In the genomic region with DNA sequence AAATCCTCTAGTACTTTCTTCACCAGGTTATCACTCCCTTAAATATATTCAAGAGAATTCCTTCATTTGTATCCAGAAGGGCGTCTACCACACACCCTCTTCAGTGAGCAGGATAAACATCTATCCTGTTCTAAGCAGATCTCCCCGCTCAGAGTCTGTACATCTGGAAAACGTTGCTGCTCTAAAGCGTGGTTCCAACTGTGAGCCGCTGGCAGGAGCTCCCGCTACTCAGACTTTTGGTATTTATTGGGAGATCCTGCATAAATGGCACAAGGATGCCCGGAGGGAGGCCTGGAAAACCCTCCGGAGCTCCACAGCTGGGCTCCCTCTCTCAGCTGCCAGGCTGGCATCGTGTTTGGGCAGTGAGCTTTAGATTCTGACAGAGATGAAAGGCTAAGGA, we compare ENCODE assay signal across 27 mouse cellular contexts. TPM values are rescaled to one million over a fixed set of nuclear protein-coding genes. Genes with fewer than 3 reads are reported as not detected.
A peak's percentile ranks its signal among the peaks of the same experiment; 100 is the strongest.
DNase-seq lines count a peak whose midpoint lies in the region; ATAC-seq and TF ChIP-seq lines count a peak whose summit lies in the region.
"Had no signal": no experiment of that assay in that cellular context is flagged by ENCODE, and none has a peak within 500 bp of the region (broad histone marks: within the 10 kb centered on the region; RNA-seq: fewer than 3 reads in every experiment).

No protein-coding gene starts in this region.

- ATAC-seq in hindbrain, postnatal 0 days, result no peak
- no peak for ATAC-seq in megakaryocyte, adult 5-6 weeks (ENCODE audit: poor library complexity, severe bottlenecking)
- ATAC-seq: forebrain, embryonic 13.5 days; hindbrain, embryonic 16.5 days; intestine, embryonic 15.5 days; lung, postnatal 0 days; midbrain, embryonic 16.5 days had no signal

- H3K4me1 ChIP-seq in hindbrain, postnatal 0 days (ENCODE audit: insufficient read depth, low read length), result no peaks in the 10 kb centered on the region
- H3K4me1 ChIP-seq: embryonic facial prominence, embryonic 15.5 days; forebrain, embryonic 13.5 days; heart, embryonic 13.5 days; intestine, embryonic 15.5 days; liver, embryonic 13.5 days; stomach, embryonic 15.5 days had no signal

- intact Hi-C loops in heart, postnatal 14 days (cut with DNase I), result no loop called here

- peak; percentile 63 for DNase-seq in heart, adult 11 months
- DNase-seq in heart, postnatal 14 days, result no peak
- DNase-seq in R1 (ENCODE audit: low read depth, low spot score), result peak; percentile 54
- DNase-seq in forelimb bud, embryonic 11.5 days (ENCODE audit: low read depth, low spot score), result peak; percentile 32
- DNase-seq in hindbrain, postnatal 0 days (ENCODE audit: low spot score), result no peak
- DNase-seq: adrenal gland, postnatal 25 days; B cell, adult 2 months; cerebellum, adult 11-12 months; cerebellum, postnatal 10 days; gastrocnemius, postnatal 36 days; heart, postnatal 10 days; kidney, adult 2 months; kidney, postnatal 4 days; layer of hippocampus, adult 9-11 months; liver, embryonic 13.5 days; lung, adult 18-20 months; lung, postnatal 4 days; right cerebral cortex, postnatal 25 days had no signal

- no peak overlapping the region for H3K4me3 ChIP-seq in hindbrain, postnatal 0 days (ENCODE audit: low read length)
- H3K4me3 ChIP-seq: embryonic facial prominence, embryonic 15.5 days; forebrain, embryonic 13.5 days; heart, embryonic 13.5 days; intestine, embryonic 15.5 days; liver, embryonic 13.5 days; stomach, embryonic 15.5 days had no signal

- WGBS in hindbrain, postnatal 0 days, result 79% methylated on average over 9 of the region's 9 CpGs

- no peaks in the 10 kb centered on the region for H3K36me3 ChIP-seq in hindbrain, postnatal 0 days (ENCODE audit: insufficient read depth, low read length)
- H3K36me3 ChIP-seq: embryonic facial prominence, embryonic 15.5 days; heart, embryonic 13.5 days; intestine, embryonic 15.5 days; liver, embryonic 13.5 days; stomach, embryonic 15.5 days had no signal

- no peaks in the 10 kb centered on the region for H3K27me3 ChIP-seq in hindbrain, postnatal 0 days (ENCODE audit: insufficient read depth, low read length)
- H3K27me3 ChIP-seq: embryonic facial prominence, embryonic 15.5 days; forebrain, embryonic 13.5 days; heart, embryonic 13.5 days; intestine, embryonic 15.5 days; liver, embryonic 13.5 days; stomach, embryonic 15.5 days had no signal

- TF ChIP-seq CTCF in hindbrain, postnatal 0 days (IDR thresholded peaks at IDR 0.05; ENCODE audit: low read depth), result no peak

- no peak overlapping the region for H3K27ac ChIP-seq in hindbrain, postnatal 0 days
- H3K27ac ChIP-seq: embryonic facial prominence, embryonic 15.5 days; forebrain, embryonic 13.5 days; heart, embryonic 13.5 days; intestine, embryonic 15.5 days; liver, embryonic 13.5 days; stomach, embryonic 15.5 days had no signal

- H3K4me2 ChIP-seq in hindbrain, postnatal 0 days (ENCODE audit: low read depth, low read length), result no peak overlapping the region
- H3K4me2 ChIP-seq: embryonic facial prominence, embryonic 15.5 days; forebrain, embryonic 13.5 days; heart, embryonic 13.5 days; intestine, embryonic 15.5 days; liver, embryonic 13.5 days; stomach, embryonic 15.5 days had no signal

- H3K9me3 ChIP-seq in hindbrain, postnatal 0 days (ENCODE audit: low read length), result 0 out of 2 replicates have a peak, but pooled peaks cover 4% of the 10 kb centered on the region
- H3K9me3 ChIP-seq: embryonic facial prominence, embryonic 15.5 days; heart, embryonic 13.5 days; intestine, embryonic 15.5 days; liver, embryonic 13.5 days; stomach, embryonic 15.5 days had no signal

- H3K9ac ChIP-seq in hindbrain, postnatal 0 days (replicated peaks; ENCODE audit: low read length), result no peak overlapping the region
- H3K9ac ChIP-seq: embryonic facial prominence, embryonic 15.5 days; forebrain, embryonic 13.5 days; heart, embryonic 13.5 days; intestine, embryonic 15.5 days; liver, embryonic 13.5 days; stomach, embryonic 15.5 days had no signal

RNA-seq across cellular contexts. Expression of gene Sestd1, which starts 54.3 kb away (rescaled TPM):
- total RNA-seq in heart, postnatal 14 days (2021), result 10 to 100 TPM; 23.5 to 25.0 TPM
- 40.8 and 41.3 TPM in 2 replicates for total RNA-seq in hindbrain, postnatal 0 days (2014; rRNA removed)
- 21.0 and 22.8 TPM in 2 replicates for polyA plus RNA-seq in hindbrain, postnatal 0 days (2015; fragmentation: Nextera tagmentation; extraction: Ambion mirVana)
- 13.9 and 15.8 TPM in 2 replicates for total RNA-seq in megakaryocyte, adult 5-6 weeks (2015)
- total RNA-seq in megakaryocyte, adult 5-6 weeks (2017), result 21.1 and 25.6 TPM in 2 replicates

Comparison
In these comparisons a context has a peak if more than half of its experiments do, and no peak if none do; other contexts are left out.
1. DNase-seq: peak in heart, adult 11 months (single experiment), R1 (single experiment) and forelimb bud, embryonic 11.5 days (single experiment); none in heart, postnatal 14 days (0 of 2) and hindbrain, postnatal 0 days (single experiment).